Mouse (Mus musculus): ENCODE measurements at regions not wholly inside any gene's neighbourhood (a gene's known extent, or its start where the extent isn't known, plus 50 kb on each side); places are given as distances from the start of the nearest gene placed in this dataset.

GRCm38 (mm10) chr2:178712391-178712892 lies 282.1 kb downstream of the Cdh26 start:
- DNase-seq (ENCODE audit: low spot score), result no peak

- no peak for DNase-seq (ENCODE audit: low spot score)
Observed at GRCm38 (mm10) chr2:178715500-178716245, 285.3 kb downstream of the Cdh26 start.

DNA sequence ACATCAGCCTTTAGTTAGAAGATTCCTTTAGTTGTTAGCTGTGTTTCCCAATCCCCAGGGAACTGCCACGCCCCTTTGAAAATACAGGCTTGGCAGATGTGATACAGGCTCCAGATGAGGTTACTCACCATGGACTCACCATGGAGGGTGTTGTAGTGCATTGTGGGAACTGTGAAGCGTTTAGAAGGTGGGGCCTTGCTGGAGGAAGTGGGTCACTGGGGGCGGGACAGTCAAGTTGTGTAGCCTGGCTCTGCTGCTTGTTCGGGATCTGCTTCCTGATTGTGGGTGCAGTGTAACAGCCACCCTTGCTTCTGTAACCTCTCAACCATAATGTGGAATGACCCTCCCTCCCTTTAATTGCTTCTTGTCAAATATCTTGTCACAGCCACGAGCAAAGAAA lies 287.7 kb downstream of the Cdh26 start:
- no peak for DNase-seq (ENCODE audit: low spot score)

DNA sequence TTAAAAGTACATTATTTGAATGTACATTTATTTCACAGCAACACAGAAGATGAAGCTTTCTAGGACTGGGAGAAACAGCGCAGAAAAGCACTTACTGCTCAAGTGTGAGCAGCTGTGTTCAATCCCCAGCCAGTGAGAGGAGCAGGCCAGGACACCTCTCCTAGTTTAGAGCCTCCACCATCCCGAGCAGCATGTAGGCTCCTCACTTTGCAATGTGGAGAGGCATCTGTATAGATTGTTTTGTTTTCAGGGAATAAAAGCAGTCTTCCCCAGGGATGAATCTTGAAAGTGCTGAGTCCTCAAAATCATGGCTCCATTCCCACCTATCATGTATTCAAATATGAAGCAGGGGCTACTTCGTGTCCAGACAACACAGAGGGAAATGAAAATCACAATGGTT lies 293.1 kb downstream of the Cdh26 start:
- no peak for DNase-seq (ENCODE audit: low spot score)

DNA sequence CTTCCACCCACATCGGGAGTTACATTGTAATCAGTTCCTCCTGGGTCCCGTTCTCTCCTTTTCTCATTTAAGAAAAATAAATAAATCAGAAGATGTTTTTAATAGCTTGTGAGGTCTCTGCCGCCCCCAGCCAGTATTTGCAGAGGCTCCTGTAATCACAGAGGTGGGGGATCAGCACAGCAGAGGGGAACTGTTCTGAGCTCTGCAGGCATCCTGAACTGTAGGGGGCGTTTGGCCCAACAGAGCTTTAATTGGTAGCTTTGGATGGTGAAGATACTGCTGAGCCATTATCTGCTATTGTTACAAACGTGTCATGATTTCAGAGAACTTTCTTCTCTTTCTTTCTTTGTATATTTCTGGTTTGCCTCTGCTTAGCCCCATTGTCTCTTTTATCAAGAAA lies 293.9 kb downstream of the Cdh26 start:
- no peak for DNase-seq (ENCODE audit: low spot score)

GRCm38 (mm10) chr2:178727930-178728793 lies 297.8 kb downstream of the Cdh26 start:
- no peak for DNase-seq (ENCODE audit: low spot score)

GRCm38 (mm10) chr2:178728794-178729120 lies 298.4 kb downstream of the Cdh26 start:
- no peak for DNase-seq (ENCODE audit: low spot score)

GRCm38 (mm10) chr2:178735099-178735498 lies 304.8 kb downstream of the Cdh26 start:
- no peak for DNase-seq (ENCODE audit: low spot score)

- DNase-seq (ENCODE audit: low spot score), result no peak
Observed at GRCm38 (mm10) chr2:178744617-178745016, 314.3 kb downstream of the Cdh26 start.

DNA sequence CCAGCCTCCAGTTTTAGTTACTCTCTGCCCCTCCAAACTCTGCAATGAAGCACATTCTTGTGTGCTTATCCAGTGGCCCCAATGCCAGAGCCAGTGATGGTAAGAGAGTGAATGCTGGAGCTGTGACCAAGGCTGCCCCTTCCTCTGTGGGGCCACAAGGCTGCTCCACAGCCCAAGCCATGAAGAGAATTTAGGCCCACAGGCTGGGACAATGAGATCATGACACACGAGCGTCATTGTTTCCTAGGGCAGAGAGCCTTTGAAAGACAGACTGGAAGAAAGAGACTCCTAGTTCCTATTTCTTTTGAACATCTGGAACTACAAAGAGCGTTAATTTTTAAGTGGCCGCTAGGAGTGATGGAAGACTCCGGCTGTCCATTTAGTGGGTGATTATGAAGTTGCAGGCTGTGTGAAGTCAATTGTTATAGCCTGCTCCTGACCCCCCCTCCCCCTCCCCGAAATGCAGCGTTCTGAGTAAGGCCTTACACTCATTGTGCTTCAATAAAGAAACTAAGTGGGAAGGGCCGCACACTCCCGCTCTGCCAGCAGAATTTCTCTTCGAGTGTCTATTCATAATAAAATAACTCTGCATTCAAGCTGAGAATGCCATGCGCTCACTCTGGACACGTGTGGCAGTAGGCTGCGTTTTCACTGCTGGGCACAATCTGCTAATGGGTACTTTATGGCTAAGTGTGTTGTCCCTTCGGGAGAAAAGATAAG lies 315.1 kb downstream of the Cdh26 start:
- no peak for DNase-seq (ENCODE audit: low spot score)

- no peak for DNase-seq (ENCODE audit: low spot score)
Observed at GRCm38 (mm10) chr2:178751247-178751646, 320.9 kb downstream of the Cdh26 start.

GRCm38 (mm10) chr2:178758366-178758765 lies 328.0 kb downstream of the Cdh26 start:
- DNase-seq (ENCODE audit: low spot score), result peak; percentile 48

DNA sequence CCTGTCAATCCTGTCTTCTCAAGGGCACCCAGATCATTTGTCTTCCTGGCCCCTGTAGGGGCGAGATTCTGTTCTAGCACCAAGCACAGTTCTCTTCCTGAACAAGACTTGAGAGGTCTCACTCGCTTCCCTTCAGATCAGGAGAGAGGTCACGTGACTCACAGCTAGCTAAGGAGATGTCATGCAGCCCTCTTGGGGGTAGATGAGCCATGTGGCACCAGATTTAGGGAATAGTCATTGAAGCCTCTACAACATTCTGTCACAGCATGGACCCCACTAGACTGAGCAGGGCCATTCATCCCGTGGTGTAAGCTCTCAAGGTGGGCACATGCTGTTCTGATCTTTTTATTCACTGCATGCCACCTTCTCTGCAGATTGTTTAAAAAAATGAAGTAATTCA lies 338.2 kb downstream of the Cdh26 start:
- DNase-seq (ENCODE audit: low spot score), result no peak

GRCm38 (mm10) chr2:178769001-178769400 lies 338.7 kb downstream of the Cdh26 start:
- no peak for DNase-seq (ENCODE audit: low spot score)

GRCm38 (mm10) chr2:178771435-178771834 lies 341.1 kb downstream of the Cdh26 start:
- DNase-seq (ENCODE audit: low spot score), result no peak

DNA sequence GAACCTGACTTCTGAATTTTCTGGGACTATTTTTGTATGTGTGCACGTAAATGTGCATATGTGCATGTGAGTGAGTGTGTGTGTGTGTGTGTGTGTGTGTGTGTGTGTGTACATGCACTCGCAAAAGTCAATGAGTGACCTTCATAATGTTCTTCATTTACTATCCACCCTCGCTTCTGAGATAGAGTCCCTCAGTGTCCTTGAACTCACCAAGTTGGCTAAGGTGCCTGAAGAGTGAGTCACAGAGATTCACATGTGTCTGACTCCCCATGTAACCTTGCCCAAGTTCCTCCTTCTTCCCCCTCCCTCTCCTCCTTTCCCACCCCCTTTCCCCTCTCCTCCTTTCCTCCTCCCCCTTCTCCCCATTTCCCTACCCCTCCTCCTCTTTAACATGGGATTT lies 341.6 kb downstream of the Cdh26 start:
- no peak for DNase-seq (ENCODE audit: low spot score)

GRCm38 (mm10) chr2:178784822-178785589 lies 354.7 kb downstream of the Cdh26 start:
- DNase-seq (ENCODE audit: low spot score), result no peak

DNA sequence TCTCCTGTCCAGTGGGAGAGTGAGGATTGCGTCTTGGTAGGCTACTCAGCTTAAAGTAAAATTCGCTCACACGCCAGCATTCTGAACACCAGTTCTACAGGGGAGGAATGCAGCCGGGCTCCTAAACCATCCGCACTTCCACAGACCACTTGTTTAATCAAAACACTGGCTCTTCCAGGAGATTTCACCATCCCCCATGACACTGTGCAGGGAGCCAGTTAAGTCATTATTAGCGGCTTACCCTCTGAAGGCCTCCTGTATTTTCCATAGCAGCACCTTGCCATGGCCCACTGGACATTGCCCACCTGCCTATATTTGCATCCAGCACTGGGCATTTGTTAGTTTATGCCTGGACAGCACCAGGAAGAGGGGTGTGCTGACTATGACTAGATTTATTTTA lies 355.5 kb downstream of the Cdh26 start:
- DNase-seq (ENCODE audit: low spot score), result no peak

DNA sequence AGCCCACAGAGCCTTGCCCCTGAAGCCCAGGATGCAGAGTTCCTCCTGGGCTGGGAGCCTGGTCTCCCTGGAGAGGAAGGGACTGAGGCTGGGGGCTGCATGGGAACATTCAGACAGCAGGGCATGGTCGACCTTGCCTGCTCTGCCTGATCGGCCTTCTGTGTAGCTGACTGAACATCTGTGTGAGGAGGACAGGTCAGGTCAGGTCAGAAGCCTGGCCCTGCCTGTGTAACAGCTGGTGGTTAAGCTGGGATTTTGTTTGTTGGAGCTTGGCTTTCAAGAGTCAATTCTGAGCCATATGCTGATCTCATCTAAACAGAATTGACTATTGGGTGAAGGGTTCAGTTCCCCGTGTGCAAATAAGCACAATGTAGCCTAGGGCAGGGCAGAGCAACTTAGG lies 365.5 kb downstream of the Cdh26 start:
- DNase-seq (ENCODE audit: low spot score), result no peak

- no peak for DNase-seq (ENCODE audit: low spot score)
Observed at GRCm38 (mm10) chr2:178801464-178801863, 371.1 kb downstream of the Cdh26 start.

DNA sequence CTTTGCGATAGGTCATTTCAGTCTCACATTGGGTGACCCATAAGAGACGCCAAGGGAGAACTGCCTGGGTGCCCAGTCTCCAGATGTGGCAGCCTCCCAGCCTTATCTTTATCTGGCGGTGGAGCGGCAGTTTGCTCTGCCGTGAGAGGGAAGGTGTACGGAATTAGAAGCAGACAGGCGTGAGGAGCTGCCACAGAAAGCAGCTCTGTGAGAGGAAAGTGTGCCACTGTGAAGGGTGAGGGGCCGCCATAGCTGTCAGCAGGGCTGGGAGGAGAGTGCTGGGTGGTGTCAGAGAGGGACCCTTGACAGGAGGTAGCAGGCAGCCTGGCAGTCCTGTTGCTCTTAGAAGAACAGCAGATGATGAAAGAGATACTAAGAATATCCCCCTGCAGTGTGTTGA lies 375.0 kb downstream of the Cdh26 start:
- DNase-seq (ENCODE audit: low spot score), result no peak

- no peak for DNase-seq (ENCODE audit: low spot score)
Observed at GRCm38 (mm10) chr2:178821552-178821951, 391.2 kb downstream of the Cdh26 start.

All from testis, postnatal 14 days (tissue).